Mouse (Mus musculus) hindbrain, embryonic 16.5 days (tissue): Measurements from ENCODE around the gene Mkrn2. TPM values are rescaled to one million over a fixed set of nuclear protein-coding genes. Genes with fewer than 3 reads are reported as not detected.
A peak's percentile ranks its signal among the peaks of the same experiment; 100 is the strongest.

Experiments
- ATAC-seq: fragments of 200-750 bp; cut with Nextera tagmentation; 2 replicates; pipeline ENCODE4 v1.8.0; 2017; ENCODE audit warnings: moderate TSS enrichment, moderate library complexity
- H3K27ac ChIP-seq: fragments of 300-500 bp; sonication (generic); 2 replicates; pipeline ENCODE4 v1.5.1; 2014; ENCODE audit warnings: low read depth, mild to moderate bottlenecking, control low read depth, low read length, moderate library complexity
- H3K27me3 ChIP-seq: fragments of 300-500 bp; sonication (generic); replicated peaks from 2 replicates; pipeline ENCODE4 v1.6.1; 2014; ENCODE audit warnings: low read length; ENCODE audit not compliant: control insufficient read depth, insufficient read depth
- H3K36me3 ChIP-seq: fragments of 300-500 bp; sonication (generic); 2 replicates; pipeline ENCODE4 v1.6.1; 2014; ENCODE audit warnings: mild to moderate bottlenecking, low read length, moderate library complexity, mixed read lengths; ENCODE audit not compliant: control insufficient read depth, insufficient read depth
- H3K4me1 ChIP-seq: fragments of 300-500 bp; sonication (generic); 2 replicates; pipeline ENCODE4 v1.6.1; 2014; ENCODE audit warnings: low read depth, low read length; ENCODE audit not compliant: control insufficient read depth, insufficient read depth
- H3K4me2 ChIP-seq: fragments of 300-500 bp; sonication (generic); 2 replicates; pipeline ENCODE4 v1.6.1; 2014; ENCODE audit warnings: mild to moderate bottlenecking, low read length, control low read depth, moderate library complexity
- H3K4me3 ChIP-seq: fragments of 300-500 bp; sonication (generic); 2 replicates; pipeline ENCODE4 v1.5.1; 2014; ENCODE audit warnings: mild to moderate bottlenecking, low read length, control low read depth, moderate library complexity
- H3K9ac ChIP-seq: fragments of 300-500 bp; sonication (generic); 2 replicates; pipeline ENCODE4 v1.6.1; 2014; ENCODE audit warnings: low read depth, mild to moderate bottlenecking, control low read depth, low read length, moderate library complexity
- H3K9me3 ChIP-seq: fragments of 300-500 bp; sonication (generic); 2 replicates; pipeline ENCODE4 v1.6.1; 2014; ENCODE audit warnings: mild to moderate bottlenecking, low read length, moderate library complexity; ENCODE audit not compliant: control insufficient read depth
- WGBS: fragments of 180-500 bp; shearing (Covaris S2); extraction: QIAGEN DNeasy Blood & Tissue Kit; methylation state at CpG from one replicate; pipeline ENCODE4 v1.1.7; 2014; 5-methylcytosine and 5-hydroxymethylcytosine counted together
- polyA plus RNA-seq: library from polyadenylated mRNA; unstranded; fragments of >200 nt; fragmentation: Nextera tagmentation; extraction: Ambion mirVana; gene quantifications from 2 replicates; pipeline ENCODE4 v1.2.1, GENCODE M21; 2015

The Mkrn2 gene
- polyA plus RNA-seq, 1 experiment from 2014 or later = 38.0 TPM

- Histone ChIP-seq H3K27ac (no peak overlapping the region), H3K9me3 (no peaks in the 10 kb centered on the region), H3K9ac (no peak overlapping the region), H3K4me3 (peak overlapping the region; percentile 80), H3K4me2 (peak overlapping the region; percentile 90), H3K27me3 (no peaks in the 10 kb centered on the region), H3K4me1 (peaks cover 9% of the 10 kb centered on the region), H3K36me3 (no peaks in the 10 kb centered on the region)
- 55% methylated on average over 4 of the region's 4 CpGs for WGBS
- ATAC-seq = peak; percentile 22; the same call in 1 of the 2 replicates
Measured at GRCm38 (mm10) chr6:115601322-115601714, 384 bp upstream of the Mkrn2 start.

GRCm38 (mm10) chr6:115606461-115606860, 4.8 kb downstream of the Mkrn2 start:
- Histone ChIP-seq H3K4me1 (peaks cover 9% of the 10 kb centered on the region), H3K4me3 (no peak overlapping the region), H3K4me2 (no peak overlapping the region), H3K36me3 (no peaks in the 10 kb centered on the region; the same call in 1 of the 2 replicates), H3K9me3 (no peaks in the 10 kb centered on the region), H3K27ac (no peak overlapping the region), H3K9ac (no peak overlapping the region), H3K27me3 (no peaks in the 10 kb centered on the region)
- ATAC-seq = no peak
- 83% methylated on average over 1 of the region's 1 CpGs for WGBS

DNA sequence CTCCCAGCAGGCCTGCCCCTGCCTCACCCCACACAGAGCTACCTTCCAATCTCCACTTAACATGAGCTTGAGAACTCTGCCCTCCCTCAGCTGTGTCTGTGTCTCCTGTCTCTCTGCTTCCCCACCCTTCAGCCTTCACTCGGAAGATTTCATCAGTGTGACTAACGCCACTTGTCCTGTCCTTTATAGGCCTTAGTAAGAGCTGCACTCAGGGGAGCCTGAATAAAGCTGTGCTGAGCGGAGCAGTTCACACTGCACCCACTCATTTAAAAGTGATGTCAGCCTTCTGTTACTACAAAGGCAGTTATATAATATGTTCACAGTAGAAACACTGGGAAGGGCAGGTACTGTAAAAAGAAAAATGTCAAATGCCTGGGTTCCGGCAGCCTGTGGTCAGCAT, 5.7 kb downstream of the Mkrn2 start:
- H3K9me3 ChIP-seq = no peaks in the 10 kb centered on the region
- peaks cover 4% of the 10 kb centered on the region; the same call in 1 of the 2 replicates for H3K36me3 ChIP-seq
- peaks cover 7% of the 10 kb centered on the region for H3K4me1 ChIP-seq
- ATAC-seq = no peak
- H3K9ac ChIP-seq = no peak overlapping the region
- H3K4me3 ChIP-seq = no peak overlapping the region
- no peaks in the 10 kb centered on the region for H3K27me3 ChIP-seq
- WGBS = 65% methylated on average over 4 of the region's 4 CpGs
- no peak overlapping the region for H3K27ac ChIP-seq
- no peak overlapping the region for H3K4me2 ChIP-seq

DNA sequence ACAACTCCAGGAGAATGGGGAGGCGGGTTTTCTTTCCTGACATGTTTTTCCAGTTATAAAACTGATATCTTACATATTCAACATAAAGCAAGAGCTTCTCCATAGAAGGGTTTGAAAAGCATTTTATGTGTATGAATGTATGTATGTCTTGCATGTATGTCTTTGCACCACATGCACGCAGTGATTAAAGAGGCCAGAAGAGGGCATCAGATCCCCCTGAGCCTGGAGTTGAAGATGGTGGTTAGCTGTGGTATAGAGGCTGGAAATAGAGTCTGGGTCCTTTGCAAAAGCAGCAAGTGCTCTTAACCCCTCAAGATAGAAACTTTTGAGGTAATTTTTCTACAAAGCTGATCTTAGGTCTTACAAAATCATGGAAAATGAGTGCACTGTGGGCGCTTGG, 7.4 kb downstream of the Mkrn2 start:
- Histone ChIP-seq H3K27me3 (no peaks in the 10 kb centered on the region), H3K9me3 (no peaks in the 10 kb centered on the region), H3K4me1 (no peaks in the 10 kb centered on the region; the same call in 1 of the 2 replicates), H3K27ac (no peak overlapping the region), H3K36me3 (peaks cover 10% of the 10 kb centered on the region), H3K4me2 (no peak overlapping the region), H3K9ac (no peak overlapping the region), H3K4me3 (no peak overlapping the region)
- WGBS = 63% methylated on average over 3 of the region's 3 CpGs
- no peak for ATAC-seq

- WGBS = 96% methylated on average over 5 of the region's 5 CpGs
- Histone ChIP-seq H3K27me3 (no peaks in the 10 kb centered on the region), H3K4me1 (no peaks in the 10 kb centered on the region; the same call in 1 of the 2 replicates), H3K4me3 (no peak overlapping the region), H3K36me3 (peaks cover 17% of the 10 kb centered on the region), H3K27ac (no peak overlapping the region), H3K9me3 (no peaks in the 10 kb centered on the region), H3K9ac (no peak overlapping the region), H3K4me2 (no peak overlapping the region)
- ATAC-seq = no peak
Measured at GRCm38 (mm10) chr6:115610301-115610700, 8.6 kb downstream of the Mkrn2 start.

DNA sequence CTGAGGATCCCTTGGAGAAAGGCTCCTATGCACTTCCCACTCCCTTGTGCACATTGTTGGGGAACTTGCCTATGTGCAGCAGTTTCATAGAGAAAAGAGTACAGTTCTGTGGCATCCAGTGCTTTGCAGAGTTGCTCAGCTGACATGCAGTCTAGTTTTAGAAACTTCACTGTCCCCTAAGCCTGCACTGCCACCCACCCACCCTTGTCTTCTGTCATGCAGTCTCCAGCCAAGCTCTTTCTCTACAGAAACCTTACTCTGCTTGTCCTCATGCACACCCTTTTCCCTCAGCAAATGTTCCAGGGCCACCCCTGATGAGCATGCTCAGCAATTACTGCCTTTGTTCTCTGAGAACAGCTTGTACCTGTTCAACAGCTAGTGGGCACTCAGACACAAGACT, 12.1 kb downstream of the Mkrn2 start:
- Histone ChIP-seq H3K4me3 (no peak overlapping the region), H3K4me2 (no peak overlapping the region), H3K36me3 (peaks cover 44% of the 10 kb centered on the region), H3K4me1 (no peaks in the 10 kb centered on the region), H3K27ac (no peak overlapping the region), H3K9ac (no peak overlapping the region), H3K9me3 (no peaks in the 10 kb centered on the region), H3K27me3 (no peaks in the 10 kb centered on the region)
- no peak for ATAC-seq

DNA sequence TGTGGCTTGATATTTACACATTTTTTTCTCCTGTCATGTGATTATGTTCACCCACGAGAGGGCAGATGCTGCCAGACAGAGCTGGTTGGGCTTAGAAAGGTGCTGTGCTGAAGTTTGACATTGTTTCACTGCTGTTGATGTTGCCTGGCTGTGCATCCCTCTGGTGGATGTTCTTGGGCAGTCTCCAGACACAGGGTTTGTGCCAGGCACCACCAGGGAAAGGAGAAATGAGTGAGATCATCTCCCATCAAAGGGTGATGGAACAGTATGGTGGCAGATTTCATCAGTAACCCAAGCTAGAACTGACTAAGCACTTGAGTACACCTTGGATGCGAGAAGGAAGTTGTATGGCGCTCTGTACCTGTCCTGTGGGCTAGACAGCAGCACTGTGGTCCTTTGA, 14.3 kb downstream of the Mkrn2 start:
- no peak for ATAC-seq

DNA sequence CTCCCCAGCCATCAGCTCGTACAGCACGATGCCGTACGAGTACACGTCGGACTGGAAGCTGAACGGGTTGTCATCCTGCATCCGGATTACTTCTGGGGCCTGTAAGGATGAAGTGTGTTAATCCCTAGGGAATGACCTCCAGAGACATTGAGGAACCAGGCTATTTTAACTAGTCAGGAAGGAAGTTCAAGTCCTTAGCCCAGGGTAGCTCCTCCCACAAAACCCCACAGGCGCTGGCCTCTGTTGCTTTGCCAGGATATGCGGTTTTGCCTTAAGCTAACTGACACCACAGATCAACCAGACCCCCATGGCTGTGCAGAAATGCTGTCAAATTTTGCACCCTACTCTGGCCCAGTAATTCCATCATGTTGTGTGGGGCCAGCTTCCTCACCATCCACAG, 18.1 kb downstream of the Mkrn2 start:
- Histone ChIP-seq H3K27ac (no peak overlapping the region), H3K36me3 (peaks cover 83% of the 10 kb centered on the region), H3K4me1 (no peaks in the 10 kb centered on the region), H3K27me3 (no peaks in the 10 kb centered on the region), H3K4me2 (no peak overlapping the region), H3K9ac (no peak overlapping the region), H3K4me3 (no peak overlapping the region), H3K9me3 (no peaks in the 10 kb centered on the region)
- 92% methylated on average over 10 of the region's 10 CpGs for WGBS
- no peak for ATAC-seq

More for the DNA sequence above, 14.3 kb downstream of the Mkrn2 start:
- Histone ChIP-seq H3K36me3 (peaks cover 65% of the 10 kb centered on the region), H3K9me3 (no peaks in the 10 kb centered on the region), H3K4me1 (no peaks in the 10 kb centered on the region), H3K4me3 (no peak overlapping the region), H3K27ac (no peak overlapping the region), H3K4me2 (no peak overlapping the region), H3K9ac (no peak overlapping the region), H3K27me3 (no peaks in the 10 kb centered on the region)
- 89% methylated on average over 3 of the region's 3 CpGs for WGBS

DNA sequence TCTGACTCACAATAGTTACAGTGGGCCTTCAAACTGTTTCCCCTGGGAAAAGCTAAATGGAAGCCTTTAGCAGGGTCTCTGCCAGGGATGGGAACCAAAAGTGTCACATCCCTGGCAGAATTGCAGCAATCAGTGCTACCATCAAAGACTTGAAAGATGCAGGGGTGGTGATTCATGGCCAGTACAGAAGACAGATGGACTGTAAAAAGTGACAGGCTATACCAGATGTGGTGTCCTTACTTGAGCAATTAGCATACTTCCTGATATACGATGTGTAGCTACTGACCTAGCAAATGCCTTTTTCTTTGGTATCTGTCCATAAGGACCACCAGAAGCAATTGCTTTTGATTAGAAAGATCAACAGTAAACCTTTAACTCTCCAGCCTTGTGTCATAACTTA, 19.2 kb downstream of the Mkrn2 start:
- Histone ChIP-seq H3K36me3 (peaks cover 87% of the 10 kb centered on the region), H3K27me3 (no peaks in the 10 kb centered on the region), H3K9me3 (no peaks in the 10 kb centered on the region), H3K4me2 (no peak overlapping the region), H3K9ac (no peak overlapping the region), H3K4me3 (no peak overlapping the region), H3K27ac (no peak overlapping the region), H3K4me1 (no peaks in the 10 kb centered on the region)
- no peak for ATAC-seq
- 80% methylated on average over 1 of the region's 1 CpGs for WGBS

- Histone ChIP-seq H3K4me3 (no peak overlapping the region), H3K27ac (no peak overlapping the region), H3K27me3 (no peaks in the 10 kb centered on the region), H3K4me1 (no peaks in the 10 kb centered on the region), H3K9ac (no peak overlapping the region), H3K4me2 (no peak overlapping the region), H3K9me3 (no peaks in the 10 kb centered on the region), H3K36me3 (peaks cover 63% of the 10 kb centered on the region)
- ATAC-seq = no peak
- WGBS = 94% methylated on average over 5 of the region's 5 CpGs
Measured at GRCm38 (mm10) chr6:115626121-115626520, 24.4 kb downstream of the Mkrn2 start.
